Mouse (Mus musculus): Measurements from ENCODE around the gene Btf3. TPM values are rescaled to one million over a fixed set of nuclear protein-coding genes. Genes with fewer than 3 reads are reported as not detected.

Btf3 gene
- polyA plus RNA-seq, 1 experiment from 2014 or later = 633 TPM

GRCm38 (mm10) chr13:98325034-98325433, 8.2 kb upstream of the Btf3 start:
- Histone ChIP-seq H3K4me2 (replicated peaks) (no peak overlapping the region), H3K9ac (replicated peaks) (no peak overlapping the region), H3K9me3 (no peaks in the 10 kb centered on the region), H3K4me3 (no peak overlapping the region), H3K27ac (replicated peaks) (no peak overlapping the region), H3K27me3 (no peaks in the 10 kb centered on the region), H3K36me3 (peaks cover 3% of the 10 kb centered on the region; the same call in 1 of the 2 replicates), H3K4me1 (no peaks in the 10 kb centered on the region)
- no peak for ATAC-seq (ENCODE audit: low FRiP score, low read depth)
- WGBS = 79% methylated on average over 11 of the region's 11 CpGs

GRCm38 (mm10) chr13:98317911-98318310, 1.1 kb upstream of the Btf3 start:
- Histone ChIP-seq H3K36me3 (peaks cover 10% of the 10 kb centered on the region), H3K4me1 (peaks cover 15% of the 10 kb centered on the region), H3K27ac (replicated peaks) (no peak overlapping the region), H3K9me3 (no peaks in the 10 kb centered on the region), H3K4me2 (replicated peaks) (peak overlapping the region; percentile 72; the same call in 1 of the 2 replicates), H3K27me3 (no peaks in the 10 kb centered on the region), H3K9ac (replicated peaks) (no peak overlapping the region), H3K4me3 (no peak overlapping the region)
- no peak for ATAC-seq (ENCODE audit: low FRiP score, low read depth)
- WGBS = 94% methylated on average over 6 of the region's 6 CpGs

GRCm38 (mm10) chr13:98317246-98317677, 456 bp upstream of the Btf3 start:
- no peaks in the 10 kb centered on the region for H3K27me3 ChIP-seq
- peak; percentile 27; the same call in 1 of the 2 replicates for ATAC-seq (ENCODE audit: low FRiP score, low read depth)
- WGBS = 3% methylated on average over 16 of the region's 16 CpGs
- peaks cover 15% of the 10 kb centered on the region for H3K36me3 ChIP-seq
- peak overlapping the region; percentile 84 for H3K27ac ChIP-seq (replicated peaks)
- H3K4me3 ChIP-seq = peak overlapping the region; percentile 85
- peak overlapping the region; percentile 98 for H3K9ac ChIP-seq (replicated peaks)
- H3K9me3 ChIP-seq = no peaks in the 10 kb centered on the region
- peak overlapping the region; percentile 72 for H3K4me2 ChIP-seq (replicated peaks)
- H3K4me1 ChIP-seq = peaks cover 15% of the 10 kb centered on the region

GRCm38 (mm10) chr13:98316140-98316479, 696 bp downstream of the Btf3 start:
- Histone ChIP-seq H3K36me3 (peaks cover 27% of the 10 kb centered on the region), H3K4me3 (peak overlapping the region; percentile 85), H3K9ac (replicated peaks) (peak overlapping the region; percentile 98), H3K27me3 (no peaks in the 10 kb centered on the region), H3K9me3 (no peaks in the 10 kb centered on the region), H3K4me2 (replicated peaks) (peak overlapping the region; percentile 72), H3K4me1 (peaks cover 15% of the 10 kb centered on the region), H3K27ac (replicated peaks) (peak overlapping the region; percentile 84)
- no peak for ATAC-seq (ENCODE audit: low FRiP score, low read depth)
- WGBS = 0% methylated on average over 17 of the region's 17 CpGs

- H3K36me3 ChIP-seq = peaks cover 37% of the 10 kb centered on the region
- peak overlapping the region; percentile 85; the same call in 1 of the 2 replicates for H3K4me3 ChIP-seq
- peaks cover 15% of the 10 kb centered on the region for H3K4me1 ChIP-seq
- no peak for ATAC-seq (ENCODE audit: low FRiP score, low read depth)
- H3K9ac ChIP-seq (replicated peaks) = no peak overlapping the region
- H3K27me3 ChIP-seq = no peaks in the 10 kb centered on the region
- WGBS = 81% methylated on average over 4 of the region's 4 CpGs
- H3K4me2 ChIP-seq (replicated peaks) = peak overlapping the region; percentile 72
- H3K27ac ChIP-seq (replicated peaks) = no peak overlapping the region
- H3K9me3 ChIP-seq = no peaks in the 10 kb centered on the region
Observed at GRCm38 (mm10) chr13:98315124-98315523, 1.7 kb downstream of the Btf3 start.

GRCm38 (mm10) chr13:98313631-98314030, 3.2 kb downstream of the Btf3 start:
- Histone ChIP-seq H3K27me3 (no peaks in the 10 kb centered on the region), H3K9ac (replicated peaks) (no peak overlapping the region), H3K4me2 (replicated peaks) (no peak overlapping the region), H3K36me3 (peaks cover 49% of the 10 kb centered on the region), H3K9me3 (no peaks in the 10 kb centered on the region), H3K27ac (replicated peaks) (no peak overlapping the region), H3K4me1 (peaks cover 15% of the 10 kb centered on the region), H3K4me3 (no peak overlapping the region)
- ATAC-seq (ENCODE audit: low FRiP score, low read depth) = no peak
- 89% methylated on average over 7 of the region's 7 CpGs for WGBS

- Histone ChIP-seq H3K4me3 (no peak overlapping the region), H3K4me1 (peaks cover 20% of the 10 kb centered on the region), H3K9ac (replicated peaks) (no peak overlapping the region), H3K4me2 (replicated peaks) (no peak overlapping the region), H3K27ac (replicated peaks) (no peak overlapping the region), H3K27me3 (no peaks in the 10 kb centered on the region), H3K9me3 (no peaks in the 10 kb centered on the region), H3K36me3 (peaks cover 59% of the 10 kb centered on the region)
- 95% methylated on average over 5 of the region's 5 CpGs for WGBS
- no peak for ATAC-seq (ENCODE audit: low FRiP score, low read depth)
Observed at GRCm38 (mm10) chr13:98311597-98311996, 5.2 kb downstream of the Btf3 start.

GRCm38 (mm10) chr13:98308724-98309123, 8.1 kb downstream of the Btf3 start:
- H3K27ac ChIP-seq (replicated peaks) = no peak overlapping the region
- no peaks in the 10 kb centered on the region for H3K27me3 ChIP-seq
- WGBS = 92% methylated on average over 4 of the region's 4 CpGs
- no peak overlapping the region for H3K4me3 ChIP-seq
- peaks cover 58% of the 10 kb centered on the region for H3K36me3 ChIP-seq
- no peak for ATAC-seq (ENCODE audit: low FRiP score, low read depth)
- no peak overlapping the region for H3K9ac ChIP-seq (replicated peaks)
- peaks cover 9% of the 10 kb centered on the region; the same call in 1 of the 2 replicates for H3K4me1 ChIP-seq
- H3K4me2 ChIP-seq (replicated peaks) = no peak overlapping the region
- H3K9me3 ChIP-seq = no peaks in the 10 kb centered on the region

- H3K27me3 ChIP-seq = no peaks in the 10 kb centered on the region
- no peaks in the 10 kb centered on the region for H3K9me3 ChIP-seq
- H3K4me2 ChIP-seq (replicated peaks) = no peak overlapping the region
- ATAC-seq (ENCODE audit: low FRiP score, low read depth) = no peak
- H3K27ac ChIP-seq (replicated peaks) = no peak overlapping the region
- H3K36me3 ChIP-seq = peaks cover 51% of the 10 kb centered on the region
- H3K4me1 ChIP-seq = peaks cover 9% of the 10 kb centered on the region; the same call in 1 of the 2 replicates
- WGBS = 83% methylated on average over 5 of the region's 5 CpGs
- H3K4me3 ChIP-seq = no peak overlapping the region
- no peak overlapping the region for H3K9ac ChIP-seq (replicated peaks)
Observed at GRCm38 (mm10) chr13:98308004-98308403, 8.8 kb downstream of the Btf3 start.

GRCm38 (mm10) chr13:98306852-98307475, 9.8 kb downstream of the Btf3 start:
- Histone ChIP-seq H3K36me3 (peaks cover 41% of the 10 kb centered on the region), H3K9ac (replicated peaks) (no peak overlapping the region), H3K27ac (replicated peaks) (peak overlapping the region; percentile 35), H3K9me3 (no peaks in the 10 kb centered on the region), H3K4me1 (peaks cover 9% of the 10 kb centered on the region; the same call in 1 of the 2 replicates), H3K4me3 (no peak overlapping the region), H3K27me3 (no peaks in the 10 kb centered on the region), H3K4me2 (replicated peaks) (no peak overlapping the region)
- no peak for ATAC-seq (ENCODE audit: low FRiP score, low read depth)
- WGBS = 57% methylated on average over 14 of the region's 14 CpGs

- Histone ChIP-seq H3K4me2 (replicated peaks) (no peak overlapping the region), H3K4me1 (peaks cover 9% of the 10 kb centered on the region; the same call in 1 of the 2 replicates), H3K9ac (replicated peaks) (no peak overlapping the region), H3K4me3 (no peak overlapping the region), H3K27me3 (no peaks in the 10 kb centered on the region), H3K9me3 (no peaks in the 10 kb centered on the region), H3K27ac (replicated peaks) (0 out of 2 replicates have a peak overlapping the region, but pooled peaks have one; percentile 5), H3K36me3 (peaks cover 36% of the 10 kb centered on the region)
- no peak for ATAC-seq (ENCODE audit: low FRiP score, low read depth)
- WGBS = 39% methylated on average over 5 of the region's 5 CpGs
Observed at GRCm38 (mm10) chr13:98306393-98306792, 10.4 kb downstream of the Btf3 start.

GRCm38 (mm10) chr13:98305257-98305656, 11.5 kb downstream of the Btf3 start:
- H3K9me3 ChIP-seq = no peaks in the 10 kb centered on the region
- peaks cover 24% of the 10 kb centered on the region for H3K36me3 ChIP-seq
- no peak overlapping the region for H3K27ac ChIP-seq (replicated peaks)
- peaks cover 9% of the 10 kb centered on the region; the same call in 1 of the 2 replicates for H3K4me1 ChIP-seq
- H3K27me3 ChIP-seq = no peaks in the 10 kb centered on the region
- 91% methylated on average over 9 of the region's 9 CpGs for WGBS
- H3K4me2 ChIP-seq (replicated peaks) = no peak overlapping the region
- no peak overlapping the region for H3K4me3 ChIP-seq
- H3K9ac ChIP-seq (replicated peaks) = no peak overlapping the region
- no peak for ATAC-seq (ENCODE audit: low FRiP score, low read depth)

All from midbrain, embryonic 12.5 days (tissue).